10 mouse cellular contexts compared by ENCODE assay signal in genomic region chr10:12579048-12579447, GRCm38 (mm10).
DNase-seq lines count a peak whose midpoint lies in the region; ATAC-seq and TF ChIP-seq lines count a peak whose summit lies in the region.
"Had no signal": no experiment of that assay in that cellular context is flagged by ENCODE, and none has a peak within 500 bp of the region (broad histone marks: within the 10 kb centered on the region; RNA-seq: fewer than 3 reads in every experiment).

No protein-coding gene starts in this region.

- no peak overlapping the region for H3K9ac ChIP-seq in midbrain, postnatal 0 days (replicated peaks; ENCODE audit: low read length, poor library complexity, severe bottlenecking)
- no peak overlapping the region for H3K9ac ChIP-seq in heart, adult 2 months (ENCODE audit: low read depth, low read length)
- no peak overlapping the region for H3K9ac ChIP-seq in stomach, postnatal 0 days (ENCODE audit: low read length)
- H3K9ac ChIP-seq: hindbrain, embryonic 12.5 days had no signal

- H3K27ac ChIP-seq in midbrain, embryonic 10.5 days (replicated peaks) = no peak overlapping the region
- no peak overlapping the region for H3K27ac ChIP-seq in midbrain, postnatal 0 days (ENCODE audit: low read depth, low read length)
- no peak overlapping the region for H3K27ac ChIP-seq in heart, adult 2 months
- no peak overlapping the region for H3K27ac ChIP-seq in stomach, postnatal 0 days (replicated peaks)
- H3K27ac ChIP-seq: hindbrain, embryonic 12.5 days had no signal

- no peak for TF ChIP-seq POLR2A in heart, adult 2 months (IDR thresholded peaks at IDR 0.05; ENCODE audit: insufficient read depth, low read depth, low read length)

- TF ChIP-seq EP300 in heart, adult 2 months (IDR thresholded peaks at IDR 0.05; ENCODE audit: insufficient read depth, low read depth, low read length) = no peak
- no peak for TF ChIP-seq EP300 in stomach, postnatal 0 days (optimal IDR thresholded peaks at IDR 0.05)

- peaks cover 35% of the 10 kb centered on the region for H3K4me1 ChIP-seq in midbrain, embryonic 10.5 days
- no peaks in the 10 kb centered on the region for H3K4me1 ChIP-seq in midbrain, postnatal 0 days (ENCODE audit: insufficient read depth, low read length)
- H3K4me1 ChIP-seq in heart, adult 2 months (ENCODE audit: control insufficient read depth, insufficient read depth, low read length) = peaks cover 2% of the 10 kb centered on the region; the same call in 1 of the 2 replicates
- 0 out of 2 replicates have a peak, but pooled peaks cover 2% of the 10 kb centered on the region for H3K4me1 ChIP-seq in stomach, postnatal 0 days (replicated peaks; ENCODE audit: control insufficient read depth, insufficient read depth)

- H3K4me3 ChIP-seq in midbrain, embryonic 10.5 days = no peak overlapping the region
- no peak overlapping the region for H3K4me3 ChIP-seq in midbrain, postnatal 0 days (ENCODE audit: low read depth, low read length)
- H3K4me3 ChIP-seq in heart, adult 2 months = no peak overlapping the region
- no peak overlapping the region for H3K4me3 ChIP-seq in stomach, postnatal 0 days (ENCODE audit: low read depth, low read length)
- H3K4me3 ChIP-seq: hindbrain, embryonic 12.5 days; myocyte had no signal

- WGBS in midbrain, embryonic 10.5 days = 20% methylated on average over 1 of the region's 1 CpGs
- WGBS in midbrain, postnatal 0 days = 33% methylated on average over 1 of the region's 1 CpGs
- 69% methylated on average over 1 of the region's 1 CpGs for WGBS in heart, adult 2 months
- 24% methylated on average over 1 of the region's 1 CpGs for WGBS in stomach, postnatal 0 days

- DNase-seq in midbrain, embryonic 10.5 days (ENCODE audit: low spot score) = peak; percentile 20
- DNase-seq in midbrain, postnatal 0 days (ENCODE audit: low spot score) = no peak
- DNase-seq in heart, adult 2 months = peak; percentile 21 to 30
- DNase-seq in kidney, postnatal 4 days = peak; percentile 24 to 46
- DNase-seq in stomach, postnatal 0 days (ENCODE audit: low spot score) = peak; percentile 29
- no peak for DNase-seq in right cerebral cortex, postnatal 25 days
- no peak for DNase-seq in spleen, postnatal 36 days (ENCODE audit: low spot score in 2 of 2)
- DNase-seq in gastrocnemius, postnatal 10 days = no peak

- intact Hi-C loops in heart, adult 2 months (cut with DNase I) = no loop called here

- H3K4me2 ChIP-seq in midbrain, postnatal 0 days (ENCODE audit: low read depth, low read length, poor library complexity, severe bottlenecking) = no peak overlapping the region
- H3K4me2 ChIP-seq in stomach, postnatal 0 days (replicated peaks; ENCODE audit: low read depth) = no peak overlapping the region
- H3K4me2 ChIP-seq: hindbrain, embryonic 12.5 days had no signal

- H3K79me2 ChIP-seq in heart, adult 2 months (replicated peaks; ENCODE audit: control insufficient read depth, insufficient read depth, low read length) = no peaks in the 10 kb centered on the region

- no peak for ATAC-seq in midbrain, postnatal 0 days (ENCODE audit: low FRiP score)
- ATAC-seq in stomach, postnatal 0 days (ENCODE audit: low FRiP score, low TSS enrichment) = peak; percentile 53; the same call in 1 of the 2 replicates

- H3K36me3 ChIP-seq in midbrain, embryonic 10.5 days = no peaks in the 10 kb centered on the region
- H3K36me3 ChIP-seq in midbrain, postnatal 0 days (ENCODE audit: insufficient read depth, low read length) = no peaks in the 10 kb centered on the region
- no peaks in the 10 kb centered on the region for H3K36me3 ChIP-seq in heart, adult 2 months (ENCODE audit: control insufficient read depth, insufficient read depth, low read length)
- no peaks in the 10 kb centered on the region for H3K36me3 ChIP-seq in stomach, postnatal 0 days (ENCODE audit: control insufficient read depth, insufficient read depth, low read length)
- H3K36me3 ChIP-seq: hindbrain, embryonic 12.5 days had no signal

- no peak for TF ChIP-seq CTCF in midbrain, postnatal 0 days (IDR thresholded peaks at IDR 0.05)
- no peak for TF ChIP-seq CTCF in heart, adult 2 months (IDR thresholded peaks at IDR 0.05)
- no peak for TF ChIP-seq CTCF in stomach, postnatal 0 days (IDR thresholded peaks at IDR 0.05; ENCODE audit: low read depth)

- H3K27me3 ChIP-seq in midbrain, embryonic 10.5 days (ENCODE audit: low read depth, poor library complexity, severe bottlenecking) = no peaks in the 10 kb centered on the region
- H3K27me3 ChIP-seq in midbrain, postnatal 0 days (ENCODE audit: insufficient read depth, low read length) = no peaks in the 10 kb centered on the region
- no peaks in the 10 kb centered on the region for H3K27me3 ChIP-seq in heart, adult 2 months (ENCODE audit: control insufficient read depth, insufficient read depth, low read length)
- H3K27me3 ChIP-seq in stomach, postnatal 0 days (ENCODE audit: control insufficient read depth, insufficient read depth, low read length) = no peaks in the 10 kb centered on the region
- H3K27me3 ChIP-seq: hindbrain, embryonic 12.5 days had no signal

- no peaks in the 10 kb centered on the region for H3K9me3 ChIP-seq in midbrain, embryonic 10.5 days (replicated peaks)
- H3K9me3 ChIP-seq in midbrain, postnatal 0 days (ENCODE audit: low read length) = no peaks in the 10 kb centered on the region
- H3K9me3 ChIP-seq in stomach, postnatal 0 days (ENCODE audit: control insufficient read depth, low read length) = no peaks in the 10 kb centered on the region
- H3K9me3 ChIP-seq: hindbrain, embryonic 12.5 days had no signal

Comparison
In these comparisons a context has a peak if more than half of its experiments do, and no peak if none do; other contexts are left out.
1. DNase-seq: peak in midbrain, embryonic 10.5 days (single experiment), heart, adult 2 months (2 of 2), kidney, postnatal 4 days (2 of 2) and stomach, postnatal 0 days (single experiment); none in midbrain, postnatal 0 days (single experiment), right cerebral cortex, postnatal 25 days (single experiment), spleen, postnatal 36 days (0 of 2) and gastrocnemius, postnatal 10 days (single experiment).